Mouse (Mus musculus): Measurements from ENCODE around the gene Appl2. TPM values are rescaled to one million over a fixed set of nuclear protein-coding genes. Genes with fewer than 3 reads are reported as not detected.

The Appl2 gene
- polyA plus RNA-seq, 1 experiment from 2014 or later, result 25.2 TPM

DNA sequence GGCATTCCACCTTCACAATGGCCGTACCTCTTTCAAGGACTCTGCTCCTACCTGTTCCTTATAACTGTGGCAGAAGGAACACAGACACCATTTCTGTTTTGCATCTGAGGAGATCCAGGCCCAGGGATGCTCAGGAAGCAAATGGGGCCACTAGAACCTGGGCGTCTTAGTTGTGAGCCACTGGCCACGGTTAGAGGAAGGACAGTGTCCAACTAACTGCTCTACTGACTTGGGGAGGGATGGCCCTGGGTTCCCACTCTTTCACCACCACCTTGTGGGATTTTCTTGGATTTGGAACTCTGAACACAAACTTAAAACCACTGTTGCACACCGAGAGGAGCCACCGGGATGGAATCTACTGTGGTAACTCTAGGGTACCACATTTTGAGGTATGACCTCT lies 36.7 kb downstream of the Appl2 start:
- no peak overlapping the region for H3K27ac ChIP-seq (ENCODE audit: low read depth, low read length)
- no peak for ATAC-seq (replicated peaks; ENCODE audit: insufficient number of reproducible peaks, low FRiP score, low TSS enrichment)
- no peak overlapping the region for H3K4me2 ChIP-seq
- H3K27me3 ChIP-seq (ENCODE audit: control insufficient read depth, insufficient read depth, low read length), result no peaks in the 10 kb centered on the region
- H3K4me3 ChIP-seq (ENCODE audit: low read depth, low read length), result no peak overlapping the region
- H3K36me3 ChIP-seq (ENCODE audit: control insufficient read depth, insufficient read depth, low read length), result peaks cover 14% of the 10 kb centered on the region; the same call in 1 of the 2 replicates
- H3K9ac ChIP-seq (ENCODE audit: low read depth, low read length), result no peak overlapping the region
- no peaks in the 10 kb centered on the region for H3K9me3 ChIP-seq (replicated peaks; ENCODE audit: control insufficient read depth, low read length)
- 93% methylated on average over 5 of the region's 5 CpGs for WGBS (ENCODE audit: insufficient replicate concordance)
- H3K4me1 ChIP-seq (ENCODE audit: control insufficient read depth, insufficient read depth, low read length), result peaks cover 6% of the 10 kb centered on the region; the same call in 1 of the 2 replicates

DNA sequence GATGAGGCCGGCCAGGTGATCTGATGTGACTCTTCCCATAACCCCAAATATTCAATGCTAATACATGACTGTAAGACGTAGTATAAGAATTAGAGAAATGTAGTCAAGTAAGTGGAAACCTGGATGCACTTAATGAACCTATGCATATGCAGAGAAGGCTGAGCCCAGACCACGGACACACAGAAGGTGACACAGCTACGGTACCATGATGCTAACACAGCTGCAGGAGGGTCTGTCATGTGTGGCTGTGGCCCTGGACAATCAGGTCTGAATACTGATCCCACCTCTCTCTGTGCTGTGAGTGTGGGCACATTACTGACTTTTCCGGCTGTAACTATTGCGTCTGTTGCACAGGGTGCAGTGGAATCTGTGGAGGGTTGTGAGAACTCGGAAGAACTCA lies 38.0 kb downstream of the Appl2 start:
- Histone ChIP-seq H3K4me3 (ENCODE audit: low read depth, low read length) (no peak overlapping the region), H3K4me2 (no peak overlapping the region), H3K36me3 (ENCODE audit: control insufficient read depth, insufficient read depth, low read length) (peaks cover 14% of the 10 kb centered on the region; the same call in 1 of the 2 replicates), H3K27ac (ENCODE audit: low read depth, low read length) (no peak overlapping the region), H3K9me3 (replicated peaks; ENCODE audit: control insufficient read depth, low read length) (no peaks in the 10 kb centered on the region), H3K9ac (ENCODE audit: low read depth, low read length) (no peak overlapping the region), H3K4me1 (ENCODE audit: control insufficient read depth, insufficient read depth, low read length) (peaks cover 6% of the 10 kb centered on the region; the same call in 1 of the 2 replicates), H3K27me3 (ENCODE audit: control insufficient read depth, insufficient read depth, low read length) (no peaks in the 10 kb centered on the region)
- ATAC-seq (replicated peaks; ENCODE audit: insufficient number of reproducible peaks, low FRiP score, low TSS enrichment), result no peak
- 91% methylated on average over 7 of the region's 7 CpGs for WGBS (ENCODE audit: insufficient replicate concordance)

DNA sequence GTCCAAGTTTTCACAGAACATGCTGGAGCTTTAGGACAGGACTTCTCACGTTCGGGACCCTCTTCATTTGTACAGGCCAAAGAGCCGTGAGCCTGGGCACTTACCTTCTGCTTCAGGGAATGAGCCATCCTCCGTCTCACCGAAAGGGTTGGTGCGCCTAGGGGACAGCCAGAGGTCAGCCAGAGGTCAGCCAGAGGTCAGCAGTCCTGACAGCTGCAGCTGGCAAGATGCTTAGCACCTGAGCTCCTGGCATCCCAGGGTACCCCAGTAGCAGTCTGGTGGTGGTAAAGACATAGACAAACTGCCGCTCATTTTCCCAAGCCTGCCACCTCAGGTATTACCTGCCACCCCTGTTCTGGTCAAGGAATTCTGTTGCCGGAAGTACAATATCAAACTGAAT lies 39.9 kb downstream of the Appl2 start:
- peaks cover 16% of the 10 kb centered on the region; the same call in 1 of the 2 replicates for H3K36me3 ChIP-seq (ENCODE audit: control insufficient read depth, insufficient read depth, low read length)
- 86% methylated on average over 8 of the region's 8 CpGs for WGBS (ENCODE audit: insufficient replicate concordance)
- H3K27ac ChIP-seq (ENCODE audit: low read depth, low read length), result no peak overlapping the region
- no peak overlapping the region for H3K4me2 ChIP-seq
- no peaks in the 10 kb centered on the region for H3K9me3 ChIP-seq (replicated peaks; ENCODE audit: control insufficient read depth, low read length)
- no peak overlapping the region for H3K4me3 ChIP-seq (ENCODE audit: low read depth, low read length)
- H3K4me1 ChIP-seq (ENCODE audit: control insufficient read depth, insufficient read depth, low read length), result no peaks in the 10 kb centered on the region
- H3K27me3 ChIP-seq (ENCODE audit: control insufficient read depth, insufficient read depth, low read length), result no peaks in the 10 kb centered on the region
- H3K9ac ChIP-seq (ENCODE audit: low read depth, low read length), result no peak overlapping the region
- no peak for ATAC-seq (replicated peaks; ENCODE audit: insufficient number of reproducible peaks, low FRiP score, low TSS enrichment)

DNA sequence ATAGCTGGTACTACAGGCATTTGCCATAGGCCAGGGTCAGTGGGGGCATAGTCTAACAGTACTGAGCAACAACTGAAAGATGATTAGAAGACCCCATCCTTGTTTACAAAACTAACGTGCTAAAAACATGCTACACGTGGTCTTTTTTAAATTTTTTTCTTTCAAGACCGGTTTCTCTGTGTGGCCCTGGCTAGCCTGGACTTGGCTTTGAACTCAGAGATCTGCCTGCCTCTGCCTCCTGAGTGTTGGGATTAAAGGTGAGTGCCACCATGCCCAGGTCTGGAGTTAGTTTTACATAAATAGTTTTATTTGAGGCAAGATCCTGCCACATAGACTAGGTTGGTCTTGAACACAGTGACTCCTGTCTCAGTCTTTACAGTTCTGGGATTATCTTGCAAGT lies 41.4 kb downstream of the Appl2 start:
- Histone ChIP-seq H3K4me1 (ENCODE audit: control insufficient read depth, insufficient read depth, low read length) (no peaks in the 10 kb centered on the region), H3K9ac (ENCODE audit: low read depth, low read length) (no peak overlapping the region), H3K36me3 (ENCODE audit: control insufficient read depth, insufficient read depth, low read length) (peaks cover 21% of the 10 kb centered on the region; the same call in 1 of the 2 replicates), H3K4me3 (ENCODE audit: low read depth, low read length) (no peak overlapping the region), H3K27me3 (ENCODE audit: control insufficient read depth, insufficient read depth, low read length) (no peaks in the 10 kb centered on the region), H3K27ac (ENCODE audit: low read depth, low read length) (no peak overlapping the region), H3K9me3 (replicated peaks; ENCODE audit: control insufficient read depth, low read length) (no peaks in the 10 kb centered on the region), H3K4me2 (no peak overlapping the region)
- WGBS (ENCODE audit: insufficient replicate concordance), result 95% methylated on average over 3 of the region's 3 CpGs
- no peak for ATAC-seq (replicated peaks; ENCODE audit: insufficient number of reproducible peaks, low FRiP score, low TSS enrichment)

DNA sequence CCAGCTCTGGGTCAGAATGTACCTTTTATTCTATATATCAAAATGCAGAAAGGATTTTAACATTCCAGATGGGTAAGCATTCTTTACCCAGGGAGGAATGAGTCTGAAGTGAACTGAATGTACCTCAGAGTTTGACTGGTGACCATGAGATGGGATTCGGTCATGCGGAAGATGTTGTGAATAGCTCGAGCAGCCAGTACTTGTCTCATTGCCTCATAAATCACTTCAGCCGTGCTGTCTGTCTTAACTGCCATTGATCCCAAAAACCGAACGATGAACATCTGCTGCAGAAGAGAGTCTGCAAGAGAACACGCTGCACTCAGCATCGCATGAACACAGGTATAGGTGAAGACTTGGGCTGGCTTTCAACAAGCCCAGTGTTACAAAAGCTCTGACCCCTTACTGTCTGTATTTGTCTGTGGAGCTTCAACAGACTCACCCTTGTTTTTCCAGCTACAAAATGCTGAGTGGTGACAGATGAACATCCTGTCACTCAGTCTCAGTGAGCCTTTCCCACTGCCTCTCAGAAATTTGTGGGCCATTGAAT lies 42.8 kb downstream of the Appl2 start:
- Histone ChIP-seq H3K27ac (ENCODE audit: low read depth, low read length) (no peak overlapping the region), H3K4me3 (ENCODE audit: low read depth, low read length) (no peak overlapping the region), H3K9ac (ENCODE audit: low read depth, low read length) (no peak overlapping the region), H3K4me1 (ENCODE audit: control insufficient read depth, insufficient read depth, low read length) (no peaks in the 10 kb centered on the region), H3K27me3 (ENCODE audit: control insufficient read depth, insufficient read depth, low read length) (no peaks in the 10 kb centered on the region), H3K9me3 (replicated peaks; ENCODE audit: control insufficient read depth, low read length) (no peaks in the 10 kb centered on the region), H3K4me2 (no peak overlapping the region), H3K36me3 (ENCODE audit: control insufficient read depth, insufficient read depth, low read length) (peaks cover 15% of the 10 kb centered on the region; the same call in 1 of the 2 replicates)
- no peak for ATAC-seq (replicated peaks; ENCODE audit: insufficient number of reproducible peaks, low FRiP score, low TSS enrichment)
- WGBS (ENCODE audit: insufficient replicate concordance), result 80% methylated on average over 8 of the region's 8 CpGs

DNA sequence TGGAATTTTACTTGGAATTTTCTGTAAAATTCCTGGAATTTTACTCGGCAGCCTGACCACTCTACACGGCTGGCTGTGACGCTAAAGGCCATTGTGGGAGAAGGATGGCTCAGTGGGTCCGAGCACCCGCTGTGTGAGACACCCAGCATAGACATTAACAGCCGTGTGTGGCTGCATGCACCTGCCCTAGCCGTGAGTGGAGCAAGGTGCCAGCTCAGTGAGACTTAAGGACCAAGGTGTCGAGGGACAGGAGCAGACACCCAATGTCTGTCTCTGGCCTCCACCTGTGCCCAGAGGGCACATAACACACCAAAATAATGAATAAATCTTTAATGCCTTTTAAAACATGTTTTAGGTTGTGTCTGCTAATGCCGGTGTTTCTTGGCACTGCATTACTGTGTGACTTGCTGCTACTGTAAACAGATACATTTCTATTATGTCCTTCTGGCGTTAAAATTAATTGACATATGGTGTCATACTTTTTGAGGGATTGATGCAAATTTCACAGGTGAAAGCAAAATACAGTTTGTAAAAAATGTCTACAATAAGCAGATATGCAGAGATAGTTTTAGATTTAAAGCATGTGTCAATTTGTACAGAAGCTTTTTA lies 44.5 kb downstream of the Appl2 start:
- Histone ChIP-seq H3K4me3 (ENCODE audit: low read depth, low read length) (no peak overlapping the region), H3K4me2 (no peak overlapping the region), H3K9ac (ENCODE audit: low read depth, low read length) (no peak overlapping the region), H3K36me3 (ENCODE audit: control insufficient read depth, insufficient read depth, low read length) (peaks cover 10% of the 10 kb centered on the region; the same call in 1 of the 2 replicates), H3K27ac (ENCODE audit: low read depth, low read length) (no peak overlapping the region), H3K4me1 (ENCODE audit: control insufficient read depth, insufficient read depth, low read length) (no peaks in the 10 kb centered on the region), H3K27me3 (ENCODE audit: control insufficient read depth, insufficient read depth, low read length) (no peaks in the 10 kb centered on the region), H3K9me3 (replicated peaks; ENCODE audit: control insufficient read depth, low read length) (no peaks in the 10 kb centered on the region)
- no peak for ATAC-seq (replicated peaks; ENCODE audit: insufficient number of reproducible peaks, low FRiP score, low TSS enrichment)
- WGBS (ENCODE audit: insufficient replicate concordance), result 88% methylated on average over 10 of the region's 10 CpGs

DNA sequence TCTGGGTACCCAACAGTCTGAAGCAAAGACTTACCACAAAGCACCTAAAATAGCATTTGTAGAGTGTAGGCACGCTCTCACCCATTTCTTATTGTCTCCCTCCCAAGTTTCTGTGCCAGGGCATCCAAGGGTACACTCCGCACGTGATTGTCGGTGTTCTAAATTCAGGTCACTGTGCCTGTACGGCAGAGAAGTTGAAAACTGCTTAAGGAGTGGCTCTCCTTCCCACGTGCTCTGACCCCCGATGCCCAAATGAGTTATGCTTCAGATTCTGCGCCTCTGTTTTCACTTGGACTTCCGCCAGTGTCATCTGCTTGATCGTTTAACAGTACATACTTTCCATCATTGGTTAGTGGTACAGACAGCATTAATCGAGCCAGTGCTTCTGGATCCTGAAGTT lies 47.9 kb downstream of the Appl2 start:
- WGBS (ENCODE audit: insufficient replicate concordance), result 88% methylated on average over 11 of the region's 11 CpGs
- Histone ChIP-seq H3K9me3 (replicated peaks; ENCODE audit: control insufficient read depth, low read length) (no peaks in the 10 kb centered on the region), H3K27ac (ENCODE audit: low read depth, low read length) (no peak overlapping the region), H3K27me3 (ENCODE audit: control insufficient read depth, insufficient read depth, low read length) (no peaks in the 10 kb centered on the region), H3K9ac (ENCODE audit: low read depth, low read length) (no peak overlapping the region), H3K36me3 (ENCODE audit: control insufficient read depth, insufficient read depth, low read length) (peaks cover 13% of the 10 kb centered on the region; the same call in 1 of the 2 replicates), H3K4me3 (ENCODE audit: low read depth, low read length) (no peak overlapping the region), H3K4me1 (ENCODE audit: control insufficient read depth, insufficient read depth, low read length) (no peaks in the 10 kb centered on the region), H3K4me2 (no peak overlapping the region)
- ATAC-seq (replicated peaks; ENCODE audit: insufficient number of reproducible peaks, low FRiP score, low TSS enrichment), result no peak

DNA sequence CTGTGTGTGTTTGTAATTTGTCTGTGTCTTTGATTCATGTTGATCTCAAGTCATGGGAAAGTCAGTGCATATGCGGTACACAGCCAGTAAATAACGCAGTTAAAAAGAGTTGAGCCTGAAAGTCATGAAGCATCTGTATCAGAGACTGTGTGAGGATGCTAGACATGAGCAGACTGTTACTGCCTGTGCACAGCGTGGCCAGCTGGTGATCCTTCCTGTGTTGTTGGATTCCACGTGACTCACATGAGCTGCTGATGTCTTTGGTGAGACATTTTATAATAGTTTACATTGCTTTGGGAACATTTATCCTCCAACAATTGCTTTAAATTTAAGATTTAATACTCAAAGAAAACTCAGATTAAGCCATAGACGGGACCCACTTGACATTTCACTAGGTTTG lies 54.0 kb downstream of the Appl2 start:
- H3K27me3 ChIP-seq (ENCODE audit: control insufficient read depth, insufficient read depth, low read length), result no peaks in the 10 kb centered on the region
- no peaks in the 10 kb centered on the region for H3K4me1 ChIP-seq (ENCODE audit: control insufficient read depth, insufficient read depth, low read length)
- H3K4me3 ChIP-seq (ENCODE audit: low read depth, low read length), result no peak overlapping the region
- no peak for ATAC-seq (replicated peaks; ENCODE audit: insufficient number of reproducible peaks, low FRiP score, low TSS enrichment)
- H3K9me3 ChIP-seq (replicated peaks; ENCODE audit: control insufficient read depth, low read length), result no peaks in the 10 kb centered on the region
- H3K9ac ChIP-seq (ENCODE audit: low read depth, low read length), result no peak overlapping the region
- H3K27ac ChIP-seq (ENCODE audit: low read depth, low read length), result no peak overlapping the region
- H3K36me3 ChIP-seq (ENCODE audit: control insufficient read depth, insufficient read depth, low read length), result peaks cover 36% of the 10 kb centered on the region
- WGBS (ENCODE audit: insufficient replicate concordance), result 92% methylated on average over 5 of the region's 5 CpGs
- H3K4me2 ChIP-seq, result no peak overlapping the region

DNA sequence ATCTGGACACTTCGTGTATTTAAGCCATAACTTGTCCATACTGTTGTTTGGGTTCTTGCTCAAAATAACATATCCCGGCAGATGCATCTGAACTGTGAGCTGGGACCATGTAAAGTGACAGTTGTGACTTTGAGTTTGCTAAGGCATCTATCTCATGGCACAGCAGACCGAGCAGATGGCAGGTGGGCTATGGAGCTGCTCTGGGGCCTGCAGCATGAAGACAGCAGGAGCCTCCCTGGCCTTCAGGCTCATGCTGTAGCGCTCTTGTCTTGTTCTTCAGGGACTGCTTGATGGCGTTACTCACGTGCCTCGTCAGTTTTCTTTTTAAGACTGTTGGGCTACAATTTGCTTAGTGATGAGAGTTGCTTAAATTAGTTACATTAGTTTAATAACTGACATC lies 55.9 kb downstream of the Appl2 start:
- ATAC-seq (replicated peaks; ENCODE audit: insufficient number of reproducible peaks, low FRiP score, low TSS enrichment), result no peak
- 90% methylated on average over 7 of the region's 7 CpGs for WGBS (ENCODE audit: insufficient replicate concordance)
- H3K9me3 ChIP-seq (replicated peaks; ENCODE audit: control insufficient read depth, low read length), result no peaks in the 10 kb centered on the region

More for the DNA sequence above, 55.9 kb downstream of the Appl2 start:
- Histone ChIP-seq H3K27ac (ENCODE audit: low read depth, low read length) (no peak overlapping the region), H3K4me2 (no peak overlapping the region), H3K27me3 (ENCODE audit: control insufficient read depth, insufficient read depth, low read length) (no peaks in the 10 kb centered on the region), H3K4me1 (ENCODE audit: control insufficient read depth, insufficient read depth, low read length) (no peaks in the 10 kb centered on the region), H3K36me3 (ENCODE audit: control insufficient read depth, insufficient read depth, low read length) (peaks cover 39% of the 10 kb centered on the region), H3K4me3 (ENCODE audit: low read depth, low read length) (no peak overlapping the region), H3K9ac (ENCODE audit: low read depth, low read length) (no peak overlapping the region)

All from heart, embryonic 11.5 days (tissue).